In genomic region chr2:118761906-118762783, GRCm38 (mm10) we compare ENCODE assay signal across 8 mouse cellular contexts. TPM values are rescaled to one million over a fixed set of nuclear protein-coding genes. Genes with fewer than 3 reads are reported as not detected.
A peak's percentile ranks its signal among the peaks of the same experiment; 100 is the strongest.
DNase-seq lines count a peak whose midpoint lies in the region; ATAC-seq and TF ChIP-seq lines count a peak whose summit lies in the region.

Gene Ccdc9b (minus strand): TSS chr2:118762661.

- H3K4me2 ChIP-seq in hindbrain, embryonic 14.5 days (replicated peaks) = peak within 1 kb of the TSS; percentile 43

- peak; percentile 47 for DNase-seq in T-cell, adult 2 months (ENCODE audit: low spot score)
- peak; percentile 74 to 91 for DNase-seq in cerebellum, postnatal 4 days (ENCODE audit: low spot score in 2 of 2)
- DNase-seq in gastrocnemius, adult 2 months = peak; percentile 96
- peak; percentile 79 for DNase-seq in hindbrain, embryonic 14.5 days (ENCODE audit: low spot score)
- DNase-seq in left cerebral cortex, adult 18-20 months (ENCODE audit: low spot score in 2 of 2) = peak; percentile 80 to 86
- peak; percentile 96 for DNase-seq in lung, postnatal 25 days (ENCODE audit: low spot score)
- peak; percentile 94 for DNase-seq in retina, postnatal 1 day
- peak; percentile 96 for DNase-seq in urinary bladder, postnatal 14 days (ENCODE audit: low spot score)

- no peak for TF ChIP-seq CTCF in gastrocnemius, adult 2 months (IDR thresholded peaks at IDR 0.05)

- no peaks in the 10 kb centered on the region for H3K9me3 ChIP-seq in hindbrain, embryonic 14.5 days (ENCODE audit: control insufficient read depth, low read length)

- peak within 1 kb of the TSS; percentile 70 for H3K4me3 ChIP-seq in gastrocnemius, adult 2 months
- H3K4me3 ChIP-seq in hindbrain, embryonic 14.5 days (replicated peaks; ENCODE audit: low read length) = 0 out of 2 replicates have a peak within 1 kb of the TSS, but pooled peaks have one; percentile 0

- WGBS in hindbrain, embryonic 14.5 days = 3% methylated on average over 29 of the region's 29 CpGs

- no peaks in the 10 kb centered on the region for H3K27me3 ChIP-seq in hindbrain, embryonic 14.5 days (ENCODE audit: control insufficient read depth, insufficient read depth, low read length)

- peak within 1 kb of the TSS; percentile 54 for H3K9ac ChIP-seq in hindbrain, embryonic 14.5 days

- peaks cover 27% of the 10 kb centered on the region for H3K4me1 ChIP-seq in hindbrain, embryonic 14.5 days (replicated peaks; ENCODE audit: control insufficient read depth, insufficient read depth, low read length)

- H3K36me3 ChIP-seq in hindbrain, embryonic 14.5 days (replicated peaks; ENCODE audit: control insufficient read depth, insufficient read depth) = no peaks in the 10 kb centered on the region

- intact Hi-C loops in gastrocnemius, adult 2 months (cut with DNase I) = loop anchor here (1.0 to 10.0 kb wide), 3 partner anchors 16 to 213 kb away; no protein-coding TSS in a partner anchor

- peak within 1 kb of the TSS; percentile 93 for H3K27ac ChIP-seq in gastrocnemius, adult 2 months
- peak within 1 kb of the TSS; percentile 87 for H3K27ac ChIP-seq in hindbrain, embryonic 14.5 days

- ATAC-seq in hindbrain, embryonic 14.5 days (ENCODE audit: low FRiP score) = peak; percentile 79

RNA-seq across cellular contexts. Expression of gene Ccdc9b, which starts in this region (rescaled TPM):
- total RNA-seq in gastrocnemius, adult 2 months (2021) = 10 to 100 TPM; 14.6 to 20.8 TPM
- polyA plus RNA-seq in hindbrain, embryonic 14.5 days (2014; fragmentation: Nextera tagmentation; extraction: Ambion mirVana) = 0.48 and 0.87 TPM in 2 replicates
- total RNA-seq in left cerebral cortex, adult 18-20 months (2021) = 1 to 10 TPM; 4.4 to 4.8 TPM

Comparison
In these comparisons a context has a peak if more than half of its experiments do, and no peak if none do; other contexts are left out.
1. Peak in every context shown above with its lines: DNase-seq, ATAC-seq, H3K4me3 ChIP-seq and H3K27ac ChIP-seq.
2. Peak in DNase-seq, ATAC-seq, H3K4me3 ChIP-seq, H3K27ac ChIP-seq, H3K9ac ChIP-seq and H3K4me2 ChIP-seq in hindbrain, embryonic 14.5 days; RNA of the gene not detected or under 1 TPM.